Mouse (Mus musculus) splenic B cell, adult 2 months (primary cell): ENCODE measurements around the gene Btbd9.

Source experiments
- DNase-seq: peaks from one replicate; pipeline ENCODE4 v3.0.0-alpha.2; 2011; ENCODE audit warnings: low read depth, low spot score
- H3K27me3 ChIP-seq: 2 replicates; pipeline ENCODE4 v1.6.1; 2012; ENCODE audit warnings: mild to moderate bottlenecking, low read length, moderate library complexity, mixed read lengths; ENCODE audit not compliant: control insufficient read depth, poor library complexity, insufficient read depth, severe bottlenecking
- H3K36me3 ChIP-seq: 2 replicates; pipeline ENCODE4 v1.6.1; 2012; ENCODE audit warnings: mild to moderate bottlenecking, low read length, moderate library complexity, mixed read lengths; ENCODE audit not compliant: control insufficient read depth, poor library complexity, insufficient read depth, severe bottlenecking

Gene Btbd9

DNA sequence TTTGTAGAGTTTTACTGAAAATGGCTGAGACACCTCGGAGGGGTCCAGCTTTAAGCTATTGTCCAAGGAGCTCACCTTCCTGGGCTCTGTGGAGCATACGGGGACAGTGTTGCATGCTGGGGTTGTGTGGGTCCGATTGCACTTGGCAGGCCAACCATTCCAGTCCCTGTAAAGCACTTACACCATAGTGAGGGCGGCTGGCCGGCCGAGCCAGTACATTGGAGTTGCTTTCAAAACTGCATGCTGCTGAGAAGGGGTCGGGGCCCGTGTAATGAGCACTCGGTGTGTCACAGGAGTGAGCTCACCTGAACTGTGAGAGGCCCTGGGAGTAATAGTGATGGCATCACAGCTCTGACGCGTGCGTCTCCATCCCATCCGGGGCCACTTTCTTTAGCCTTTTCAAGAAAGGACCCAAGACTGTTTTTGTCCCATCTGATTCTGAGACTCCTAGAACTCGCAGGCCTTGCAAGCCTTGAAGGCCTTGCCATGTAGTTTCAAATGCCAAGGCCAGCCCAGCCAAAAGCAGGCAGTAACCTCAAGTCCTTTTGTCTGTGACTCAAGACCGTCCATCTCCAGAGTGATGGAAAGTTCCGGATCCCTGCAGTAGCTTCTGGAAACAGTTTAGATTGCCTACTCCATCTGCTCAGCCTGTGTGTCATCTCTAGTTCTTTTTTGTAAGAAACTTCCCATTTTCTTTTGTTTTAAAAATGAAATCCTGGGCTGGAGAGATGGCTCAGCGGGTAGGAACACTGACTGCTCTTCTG, 371.0 kb downstream of the Btbd9 start:
- peaks cover 3% of the 10 kb centered on the region; the same call in 1 of the 2 replicates for H3K36me3 ChIP-seq
- no peak for DNase-seq
- H3K27me3 ChIP-seq, result no peaks in the 10 kb centered on the region

DNA sequence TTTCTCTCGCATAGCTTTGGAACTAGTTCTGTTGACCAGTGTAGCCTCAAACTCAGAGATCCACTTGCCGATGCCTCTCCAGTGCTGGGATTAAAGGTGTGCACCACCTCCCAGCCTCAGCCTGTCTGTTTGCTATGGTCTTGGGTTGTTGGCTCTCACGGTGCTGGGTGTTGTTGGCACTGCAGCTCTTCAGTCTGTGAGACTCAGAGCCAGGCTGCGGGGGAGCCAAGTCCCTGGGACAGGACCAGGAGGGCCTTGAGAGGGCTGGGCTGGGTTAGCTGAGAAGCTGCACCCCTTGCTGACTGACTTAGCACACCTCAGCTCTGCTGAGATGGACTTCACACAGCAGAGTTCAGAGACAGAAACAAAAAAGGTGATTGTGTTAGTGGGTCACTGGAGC, 376.0 kb downstream of the Btbd9 start:
- Histone ChIP-seq H3K36me3 (no peaks in the 10 kb centered on the region; the same call in 1 of the 2 replicates), H3K27me3 (no peaks in the 10 kb centered on the region)
- DNase-seq, result no peak

DNA sequence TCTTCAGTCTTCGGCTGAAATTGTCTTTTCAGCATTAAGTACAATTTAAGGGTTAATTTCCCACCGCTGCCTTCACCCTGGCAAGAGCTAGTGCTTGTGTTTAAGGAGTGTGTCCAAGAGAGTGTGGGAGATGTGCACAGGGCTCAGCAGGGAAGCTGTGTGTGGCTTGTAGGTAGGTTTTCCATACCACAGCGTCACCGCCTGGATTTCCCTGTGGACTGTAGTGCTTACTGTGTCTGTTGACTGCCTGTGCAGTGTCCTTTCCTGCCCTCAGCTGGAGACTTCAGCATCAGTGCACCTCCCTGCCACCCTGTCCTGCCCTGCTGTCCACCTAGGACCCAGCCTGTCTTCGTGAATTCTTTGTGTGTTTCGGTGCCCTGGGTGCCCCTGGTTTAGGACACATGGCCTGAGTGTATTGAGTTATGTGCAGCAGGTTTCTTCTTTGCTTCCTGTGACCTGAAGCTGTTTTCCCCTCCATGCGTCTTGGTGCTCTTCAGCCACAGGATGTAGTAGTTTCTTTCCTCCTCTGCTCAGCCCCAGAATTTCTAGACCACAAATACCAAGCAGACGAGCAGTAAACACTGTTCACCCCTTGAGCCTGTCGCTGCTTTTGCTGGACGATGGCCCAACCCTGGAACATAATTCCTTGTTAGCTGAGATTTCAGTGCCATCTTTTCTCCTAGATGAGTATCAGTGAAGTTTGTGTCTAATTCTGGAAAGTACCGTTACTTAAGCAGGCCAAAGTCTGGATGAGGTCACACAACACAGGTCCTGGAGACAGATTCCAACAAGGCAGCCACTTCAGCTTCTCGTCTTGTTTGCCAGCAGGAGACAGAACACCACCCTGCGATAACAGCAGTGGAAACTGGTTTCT, 376.7 kb downstream of the Btbd9 start:
- DNase-seq, result no peak
- H3K27me3 ChIP-seq, result no peaks in the 10 kb centered on the region

DNA sequence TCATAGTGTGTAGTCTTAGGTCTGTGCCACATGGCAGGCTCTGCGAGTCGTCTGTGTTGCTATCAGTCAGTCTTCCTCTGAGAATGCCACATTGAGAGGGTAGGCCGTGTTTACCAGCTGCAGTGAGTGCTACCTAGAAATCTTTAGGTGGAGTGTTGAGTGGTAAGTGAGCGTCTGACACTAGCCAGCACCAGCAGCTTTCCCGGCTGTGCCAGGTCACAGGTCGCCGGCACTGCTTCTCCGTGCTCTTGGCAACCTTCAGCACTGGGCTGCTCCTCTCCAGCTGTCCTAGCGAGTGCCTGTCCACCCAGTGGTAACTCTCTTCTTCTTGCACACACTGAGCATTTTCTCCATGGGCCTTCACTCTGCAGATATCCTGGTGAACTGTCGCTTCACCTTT, 377.9 kb downstream of the Btbd9 start:
- no peak for DNase-seq
- H3K36me3 ChIP-seq, result no peaks in the 10 kb centered on the region; the same call in 1 of the 2 replicates

More for the DNA sequence above, 376.7 kb downstream of the Btbd9 start:
- H3K36me3 ChIP-seq, result no peaks in the 10 kb centered on the region; the same call in 1 of the 2 replicates

DNA sequence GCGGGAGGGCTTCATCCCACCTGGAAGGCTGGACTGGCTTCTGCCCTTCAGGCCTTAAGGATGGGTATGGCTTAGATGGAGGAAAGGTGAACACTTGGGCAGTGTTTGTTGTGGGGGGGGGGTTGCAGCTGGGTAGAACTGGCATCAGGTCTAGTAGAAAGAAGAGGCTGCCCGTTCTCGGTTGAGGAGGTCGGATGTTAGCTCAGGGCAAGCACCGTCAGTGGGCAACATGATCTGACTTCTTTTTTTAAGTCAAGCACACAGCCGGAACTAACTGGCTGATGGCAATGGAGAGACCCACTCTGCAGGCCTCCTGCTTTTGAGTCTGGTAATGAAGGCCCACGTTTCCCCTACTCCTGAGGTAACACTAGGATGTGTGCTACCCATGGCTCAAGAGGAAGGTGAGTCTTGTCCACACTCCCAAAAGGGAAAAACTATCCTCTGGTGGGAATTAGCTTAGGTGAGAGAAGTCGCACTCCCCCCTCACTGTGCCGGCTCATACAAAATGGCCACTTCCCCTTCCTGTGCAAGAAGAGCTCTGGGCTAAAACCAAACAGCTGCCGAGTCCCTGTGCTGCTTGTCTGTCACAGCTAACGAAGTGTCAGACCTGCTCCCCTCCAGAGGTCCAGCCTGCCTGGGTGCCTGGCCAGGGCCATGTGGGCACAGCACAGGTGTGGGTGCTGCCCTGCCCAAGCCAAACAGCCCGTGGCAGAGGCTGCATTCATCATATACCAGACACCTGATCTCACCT, 378.8 kb downstream of the Btbd9 start:
- no peaks in the 10 kb centered on the region; the same call in none of the 2 replicates for H3K36me3 ChIP-seq
- peak; percentile 54 for DNase-seq
- H3K27me3 ChIP-seq, result no peaks in the 10 kb centered on the region

More for the DNA sequence above, 377.9 kb downstream of the Btbd9 start:
- H3K27me3 ChIP-seq, result no peaks in the 10 kb centered on the region

DNA sequence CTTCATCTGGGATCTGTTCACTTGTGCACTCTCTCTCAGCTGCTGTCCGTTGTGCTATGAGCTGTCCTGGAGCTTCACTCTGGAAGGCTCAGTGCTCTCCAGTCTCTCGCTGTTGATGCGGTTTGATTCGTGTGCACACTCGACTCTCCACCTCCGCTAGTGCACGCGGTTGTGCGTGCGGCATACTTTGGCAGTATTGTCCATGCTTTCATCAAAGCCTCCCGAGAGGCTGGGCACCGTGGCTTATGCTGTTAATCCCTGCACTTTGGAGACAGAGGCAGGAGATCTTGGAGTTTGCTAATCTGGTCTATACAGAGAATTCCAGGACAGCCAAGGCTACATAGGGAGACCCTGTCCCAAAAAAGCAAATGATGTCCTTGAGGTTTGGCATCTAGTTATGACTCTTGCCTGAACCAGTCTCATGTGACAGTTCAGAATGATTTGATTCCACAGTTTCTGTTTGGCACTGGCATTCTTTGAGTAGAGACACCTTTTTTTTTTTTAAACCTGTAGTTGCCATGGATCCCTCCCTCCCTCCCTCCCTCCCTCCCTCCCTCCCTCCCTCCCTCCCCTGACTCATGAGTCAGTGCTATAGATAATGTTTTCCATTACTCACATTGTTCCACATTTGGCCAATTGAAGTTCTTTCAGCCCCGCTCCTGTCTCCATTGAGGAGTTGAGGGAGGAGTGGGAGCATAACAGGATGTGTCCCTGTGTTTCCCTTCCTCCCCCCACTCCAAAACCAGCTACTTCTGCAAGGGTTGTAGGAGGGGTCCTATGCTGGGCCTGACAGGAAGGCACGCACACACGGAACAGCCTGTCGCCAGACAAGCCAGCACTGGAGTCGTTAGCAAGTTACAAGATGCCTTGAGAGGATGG, 379.6 kb downstream of the Btbd9 start:
- peak; percentile 11 for DNase-seq
- H3K36me3 ChIP-seq, result no peaks in the 10 kb centered on the region; the same call in none of the 2 replicates

DNA sequence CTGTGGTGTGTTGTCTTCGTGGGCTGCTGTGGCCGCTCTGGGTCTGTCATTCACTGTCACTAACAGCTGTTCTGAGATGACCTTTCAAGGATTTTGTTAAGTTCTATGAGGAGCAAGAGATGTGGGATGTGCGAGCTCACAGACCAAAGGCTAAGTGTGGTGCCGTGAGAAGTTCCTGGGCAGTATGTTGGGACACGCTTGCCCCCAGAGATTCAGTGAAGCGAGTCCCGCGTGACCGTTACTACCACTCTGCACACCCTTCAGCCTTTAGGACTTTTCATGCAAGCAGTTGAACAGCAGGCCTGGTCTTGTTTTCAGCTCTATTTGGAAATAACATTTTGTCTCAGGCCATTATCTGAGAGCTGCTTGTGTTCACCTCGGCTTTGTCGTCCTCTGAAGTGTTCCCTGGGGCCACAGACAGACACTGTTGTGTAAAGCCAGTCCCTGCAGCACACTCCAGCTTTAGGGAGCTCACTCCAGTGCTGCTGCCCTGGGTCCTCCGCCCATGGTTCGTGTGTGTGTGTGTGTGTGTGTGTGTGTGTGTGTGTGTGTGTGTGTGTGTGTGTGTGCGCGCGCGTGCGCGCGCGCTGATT, 380.6 kb downstream of the Btbd9 start:
- Histone ChIP-seq H3K36me3 (no peaks in the 10 kb centered on the region; the same call in none of the 2 replicates), H3K27me3 (no peaks in the 10 kb centered on the region)
- no peak for DNase-seq

More for the DNA sequence above, 379.6 kb downstream of the Btbd9 start:
- H3K27me3 ChIP-seq, result no peaks in the 10 kb centered on the region

DNA sequence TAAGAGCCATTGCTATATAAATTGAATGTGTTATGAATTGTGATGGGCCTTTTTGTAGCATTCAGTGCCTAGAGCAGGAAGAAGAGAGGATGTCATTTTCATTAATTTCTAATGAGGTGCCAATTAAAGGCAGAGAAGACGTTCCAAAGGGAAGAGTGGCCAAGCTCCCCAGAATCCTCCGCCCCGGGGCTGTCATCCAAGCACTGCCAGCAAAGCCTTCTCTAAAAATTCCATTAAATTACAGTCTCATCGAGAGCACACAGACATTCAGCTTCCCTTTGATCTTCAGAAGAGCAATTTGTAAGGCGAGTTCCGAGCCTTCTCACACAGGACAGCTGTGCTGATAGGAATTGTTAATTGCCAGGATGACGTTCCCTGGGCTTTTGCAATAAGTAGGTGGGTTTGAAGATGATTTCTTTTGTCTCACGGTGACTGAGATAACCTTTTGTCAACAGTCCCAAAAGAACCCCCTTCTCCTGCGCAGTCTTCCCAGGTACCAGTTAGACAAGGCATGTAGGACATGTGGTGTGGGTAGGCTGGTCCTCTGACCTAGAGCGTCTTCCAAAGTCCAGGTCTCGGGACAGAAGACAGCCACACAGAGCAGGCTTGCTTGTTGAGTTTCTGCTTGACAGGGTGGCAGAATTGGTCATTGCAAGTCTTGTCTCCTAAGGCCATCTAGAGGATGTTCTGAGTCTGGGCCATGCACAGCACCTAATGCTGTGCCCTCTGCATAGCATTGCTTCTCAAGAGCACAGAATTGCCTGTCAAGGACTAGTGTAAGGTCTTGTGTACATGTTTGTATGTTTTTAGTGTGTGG, 381.5 kb downstream of the Btbd9 start:
- H3K27me3 ChIP-seq, result no peaks in the 10 kb centered on the region
- no peaks in the 10 kb centered on the region; the same call in none of the 2 replicates for H3K36me3 ChIP-seq
- no peak for DNase-seq

DNA sequence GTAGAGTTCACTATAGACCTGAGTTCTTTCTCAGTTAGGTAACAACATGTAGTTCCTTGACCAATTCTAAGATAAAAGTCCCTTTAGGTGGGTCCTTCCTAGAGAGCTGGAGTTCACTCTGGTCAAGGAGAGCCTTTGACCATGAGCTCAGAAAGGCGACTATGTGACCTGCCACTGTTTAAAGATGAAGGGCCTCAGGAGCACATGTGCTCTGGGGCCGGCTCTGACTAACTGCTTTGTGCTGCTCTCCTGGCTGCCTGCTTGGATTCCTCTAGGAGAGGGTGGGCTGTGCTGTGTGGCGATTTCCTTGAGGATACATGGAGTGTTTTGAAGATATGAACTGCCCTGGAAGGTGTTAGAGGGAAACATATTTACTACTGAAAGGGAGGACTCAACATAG, 382.2 kb downstream of the Btbd9 start:
- Histone ChIP-seq H3K27me3 (no peaks in the 10 kb centered on the region), H3K36me3 (no peaks in the 10 kb centered on the region; the same call in none of the 2 replicates)
- no peak for DNase-seq

DNA sequence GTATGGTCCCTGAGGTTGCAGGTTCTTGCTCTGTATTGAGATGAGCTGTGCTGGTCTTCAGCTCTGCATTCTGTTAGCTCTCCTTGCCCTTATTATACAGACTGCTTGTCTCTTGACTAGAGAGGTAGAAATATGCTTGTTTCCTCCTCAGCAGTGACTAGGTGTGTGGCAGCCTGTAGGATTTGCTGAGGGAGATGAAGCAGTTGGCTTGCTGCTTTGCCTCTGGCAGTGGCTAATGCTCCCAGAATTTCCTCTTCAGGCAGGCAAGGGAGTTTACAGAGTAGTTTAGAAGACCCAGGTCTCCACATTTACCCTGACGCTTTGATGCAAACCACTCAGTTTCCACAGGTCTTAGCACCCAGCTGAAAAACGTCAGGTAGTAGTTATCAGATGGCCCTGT, 382.7 kb downstream of the Btbd9 start:
- Histone ChIP-seq H3K36me3 (no peaks in the 10 kb centered on the region; the same call in none of the 2 replicates), H3K27me3 (no peaks in the 10 kb centered on the region)
- no peak for DNase-seq

DNA sequence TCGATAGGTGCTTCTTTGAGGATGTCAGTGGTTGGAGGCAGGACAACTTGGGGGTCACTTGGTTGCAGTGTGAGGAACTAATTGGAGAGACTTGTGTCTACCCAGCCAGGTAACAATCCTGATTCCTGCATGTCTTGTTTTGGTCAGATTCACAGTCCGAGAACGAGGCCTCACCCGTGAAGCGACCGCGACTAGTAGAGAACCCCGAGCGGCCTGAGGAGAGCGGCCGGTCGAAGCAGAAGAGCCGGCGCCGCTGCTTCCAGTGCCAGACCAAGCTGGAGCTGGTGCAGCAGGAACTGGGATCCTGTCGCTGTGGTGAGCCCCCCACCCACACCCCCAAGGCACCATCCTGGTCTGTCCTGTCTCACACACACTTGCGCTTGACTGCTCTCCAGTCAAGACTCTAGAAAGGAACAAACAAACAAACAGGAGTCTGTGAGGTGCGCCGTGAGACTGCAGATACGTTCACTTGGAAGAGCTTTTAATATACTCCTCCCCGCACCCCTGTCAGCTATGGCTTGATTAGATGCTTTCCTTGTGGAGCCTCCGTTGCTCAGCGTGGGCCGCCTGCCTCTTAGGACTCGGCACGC, 383.8 kb downstream of the Btbd9 start:
- no peaks in the 10 kb centered on the region; the same call in none of the 2 replicates for H3K36me3 ChIP-seq
- DNase-seq, result no peak
- no peaks in the 10 kb centered on the region for H3K27me3 ChIP-seq

DNA sequence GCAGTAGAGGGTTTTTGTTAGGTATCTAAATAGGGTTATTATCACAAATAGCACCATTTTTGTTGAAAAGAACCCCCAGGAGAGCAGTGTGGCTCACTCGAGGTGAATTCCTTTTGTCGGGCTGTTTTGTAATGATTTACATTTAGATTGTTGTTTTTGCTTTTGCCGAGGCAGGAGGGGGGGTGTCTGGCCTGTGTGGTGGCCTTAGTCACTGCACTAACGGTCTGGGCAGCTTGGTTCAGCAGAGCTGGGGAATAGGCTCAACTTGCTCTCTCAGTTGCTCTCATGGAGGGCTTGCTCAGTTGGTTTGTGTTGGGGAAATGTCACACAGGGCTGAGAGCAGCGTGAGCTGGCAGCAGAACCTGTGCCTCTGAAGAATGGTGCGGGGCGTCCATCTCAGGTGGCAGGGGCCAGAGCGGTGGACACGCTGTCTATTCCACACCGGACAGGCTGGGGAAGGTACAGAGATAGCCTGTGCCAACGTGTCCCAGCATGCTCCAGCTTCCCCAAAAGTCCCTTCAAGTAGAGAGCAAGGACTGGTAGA, 385.1 kb downstream of the Btbd9 start:
- no peak for DNase-seq
- no peaks in the 10 kb centered on the region for H3K27me3 ChIP-seq

More for the DNA sequence above, 385.1 kb downstream of the Btbd9 start:
- no peaks in the 10 kb centered on the region; the same call in none of the 2 replicates for H3K36me3 ChIP-seq
